Mouse (Mus musculus) midbrain, embryonic 12.5 days (tissue): ENCODE measurements around the gene Mpv17. TPM values are rescaled to one million over a fixed set of nuclear protein-coding genes. Genes with fewer than 3 reads are reported as not detected.

Source experiments
- ATAC-seq: fragments of 200-750 bp; cut with Nextera tagmentation; 2 replicates; pipeline ENCODE4 v1.8.0; 2017; ENCODE audit warnings: low read depth, moderate TSS enrichment, moderate library complexity; ENCODE audit not compliant: low FRiP score
- H3K27ac ChIP-seq: fragments of 300-500 bp; sonication (generic); replicated peaks from 2 replicates; pipeline ENCODE4 v1.5.1; 2016; ENCODE audit warnings: mild to moderate bottlenecking
- H3K27me3 ChIP-seq: fragments of 300-500 bp; sonication (generic); 2 replicates; pipeline ENCODE4 v1.6.1; 2016; ENCODE audit warnings: mild to moderate bottlenecking
- H3K36me3 ChIP-seq: fragments of 300-500 bp; sonication (generic); 2 replicates; pipeline ENCODE4 v1.6.1; 2016
- H3K4me1 ChIP-seq: fragments of 300-500 bp; sonication (generic); 2 replicates; pipeline ENCODE4 v1.6.1; 2016
- H3K4me2 ChIP-seq: fragments of 300-500 bp; sonication (generic); replicated peaks from 2 replicates; pipeline ENCODE4 v1.6.1; 2016; ENCODE audit warnings: mild to moderate bottlenecking, moderate library complexity
- H3K4me3 ChIP-seq: fragments of 300-500 bp; sonication (generic); 2 replicates; pipeline ENCODE4 v1.5.1; 2016; ENCODE audit warnings: mild to moderate bottlenecking
- H3K9ac ChIP-seq: fragments of 300-500 bp; sonication (generic); replicated peaks from 2 replicates; pipeline ENCODE4 v1.6.1; 2016; ENCODE audit warnings: mild to moderate bottlenecking, moderate library complexity
- H3K9me3 ChIP-seq: fragments of 300-500 bp; sonication (generic); 2 replicates; pipeline ENCODE4 v1.6.1; 2016; ENCODE audit warnings: mild to moderate bottlenecking
- WGBS: fragments of 180-500 bp; shearing (Covaris S2); methylation state at CpG from one replicate; pipeline ENCODE4 v1.1.7; 2016; 5-methylcytosine and 5-hydroxymethylcytosine counted together
- polyA plus RNA-seq: library from polyadenylated mRNA; unstranded; fragments of >200 nt; fragmentation: Nextera tagmentation; extraction: Ambion mirVana; gene quantifications from 2 replicates; pipeline ENCODE4 v1.2.1, GENCODE M21; 2016

The Mpv17 gene
- polyA plus RNA-seq, 1 experiment from 2014 or later, result 56.8 TPM

DNA sequence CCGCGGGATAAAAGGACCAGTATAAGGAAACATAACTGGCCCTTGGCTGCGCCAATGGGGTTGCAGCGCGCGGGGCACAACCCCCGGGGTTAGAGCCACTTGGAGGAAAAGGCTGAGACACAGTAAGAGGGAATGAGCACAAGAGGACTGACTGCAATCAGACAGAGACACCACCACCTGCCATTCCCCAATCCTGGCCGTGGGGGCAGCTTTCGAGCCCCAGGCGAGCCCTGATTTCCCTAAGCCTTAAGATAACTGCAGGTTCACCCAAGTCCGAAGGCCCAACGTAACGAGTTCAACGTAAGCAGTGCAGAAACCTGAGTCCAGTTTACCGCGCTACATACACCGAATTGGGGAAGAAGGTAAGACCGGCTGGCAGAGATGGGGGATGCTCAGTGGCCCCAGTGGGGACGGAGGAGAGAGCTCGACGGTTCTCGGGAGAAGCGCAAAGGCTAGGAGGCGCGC is 25.3 kb upstream of the Mpv17 start:
- peaks cover 15% of the 10 kb centered on the region for H3K4me1 ChIP-seq

DNA sequence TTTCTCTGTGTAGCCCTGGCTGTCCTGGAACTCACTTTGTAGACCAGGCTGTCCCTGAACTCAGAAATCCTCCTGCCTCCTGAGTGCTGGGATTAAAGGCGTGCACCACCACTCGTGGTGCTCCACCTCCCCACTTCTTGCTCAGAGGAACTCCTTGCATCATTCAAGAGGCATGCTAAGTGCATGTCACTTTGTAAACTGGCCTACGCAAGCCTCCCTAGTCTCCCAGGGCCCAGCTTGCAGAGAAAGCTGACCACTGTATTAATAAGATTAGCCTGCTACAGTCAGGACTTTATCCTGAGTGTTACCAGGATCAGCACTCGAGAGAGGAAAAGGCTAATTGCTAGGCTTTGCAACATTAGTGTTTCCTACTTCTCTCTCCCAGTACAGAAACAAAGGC is 14.6 kb upstream of the Mpv17 start:
- H3K27ac ChIP-seq, result no peak overlapping the region
- no peak overlapping the region for H3K4me3 ChIP-seq
- peaks cover 96% of the 10 kb centered on the region for H3K36me3 ChIP-seq
- no peak for ATAC-seq
- H3K27me3 ChIP-seq, result no peaks in the 10 kb centered on the region
- H3K4me1 ChIP-seq, result no peaks in the 10 kb centered on the region
- H3K9ac ChIP-seq, result no peak overlapping the region
- 97% methylated on average over 4 of the region's 4 CpGs for WGBS
- H3K4me2 ChIP-seq, result no peak overlapping the region
- no peaks in the 10 kb centered on the region for H3K9me3 ChIP-seq

More for the DNA sequence above, 25.3 kb upstream of the Mpv17 start:
- H3K4me2 ChIP-seq, result peak overlapping the region; percentile 97
- H3K9ac ChIP-seq, result peak overlapping the region; percentile 75
- ATAC-seq, result peak; percentile 66
- under 1% methylated on average over 25 of the region's 25 CpGs for WGBS
- peaks cover 10% of the 10 kb centered on the region for H3K36me3 ChIP-seq
- peak overlapping the region; percentile 61 for H3K4me3 ChIP-seq
- H3K9me3 ChIP-seq, result no peaks in the 10 kb centered on the region
- no peaks in the 10 kb centered on the region for H3K27me3 ChIP-seq
- H3K27ac ChIP-seq, result peak overlapping the region; percentile 98

DNA sequence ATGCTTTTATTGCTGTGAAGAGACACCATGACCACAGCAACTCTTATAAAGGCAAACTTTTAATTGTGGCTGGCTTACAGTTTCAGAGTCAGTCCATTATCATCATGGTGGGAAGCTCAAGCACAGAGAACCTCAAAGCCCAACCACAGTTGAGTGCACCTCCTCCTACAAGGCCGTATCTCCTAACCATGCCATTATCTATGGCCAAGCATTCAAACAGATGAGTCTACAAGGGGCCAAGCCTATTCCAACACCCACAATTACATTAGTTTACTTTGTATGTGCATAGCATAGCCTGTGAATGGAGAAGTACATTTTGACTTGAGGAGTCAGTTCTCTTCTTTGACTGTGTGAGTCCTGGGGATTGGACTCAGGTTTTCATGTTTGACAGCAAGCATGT is 10.8 kb upstream of the Mpv17 start:
- WGBS, result 88% methylated on average over 1 of the region's 1 CpGs
- Histone ChIP-seq H3K4me2 (no peak overlapping the region), H3K4me1 (no peaks in the 10 kb centered on the region), H3K9me3 (no peaks in the 10 kb centered on the region), H3K4me3 (no peak overlapping the region), H3K9ac (no peak overlapping the region), H3K36me3 (peaks cover 93% of the 10 kb centered on the region), H3K27ac (no peak overlapping the region), H3K27me3 (no peaks in the 10 kb centered on the region)
- no peak for ATAC-seq

GRCm38 (mm10) chr5:31162462-31162861 is 8.4 kb upstream of the Mpv17 start:
- no peak overlapping the region for H3K27ac ChIP-seq
- H3K27me3 ChIP-seq, result no peaks in the 10 kb centered on the region
- peaks cover 93% of the 10 kb centered on the region for H3K36me3 ChIP-seq
- no peak overlapping the region for H3K9ac ChIP-seq
- no peak overlapping the region for H3K4me3 ChIP-seq
- ATAC-seq, result no peak
- H3K4me1 ChIP-seq, result no peaks in the 10 kb centered on the region
- H3K9me3 ChIP-seq, result no peaks in the 10 kb centered on the region
- H3K4me2 ChIP-seq, result no peak overlapping the region

GRCm38 (mm10) chr5:31153516-31154151 is 417 bp downstream of the Mpv17 start:
- H3K36me3 ChIP-seq, result peaks cover 33% of the 10 kb centered on the region
- 47% methylated on average over 6 of the region's 6 CpGs for WGBS
- no peaks in the 10 kb centered on the region for H3K27me3 ChIP-seq
- H3K27ac ChIP-seq, result no peak overlapping the region
- H3K4me2 ChIP-seq, result peak overlapping the region; percentile 65
- peak overlapping the region; percentile 69 for H3K9ac ChIP-seq
- peaks cover 14% of the 10 kb centered on the region for H3K4me1 ChIP-seq
- no peak for ATAC-seq
- H3K9me3 ChIP-seq, result no peaks in the 10 kb centered on the region
- peak overlapping the region; percentile 69 for H3K4me3 ChIP-seq

GRCm38 (mm10) chr5:31151746-31152145 is 2.3 kb downstream of the Mpv17 start:
- Histone ChIP-seq H3K27ac (no peak overlapping the region), H3K27me3 (no peaks in the 10 kb centered on the region), H3K36me3 (peaks cover 22% of the 10 kb centered on the region; the same call in 1 of the 2 replicates), H3K4me3 (no peak overlapping the region), H3K4me2 (no peak overlapping the region), H3K4me1 (peaks cover 14% of the 10 kb centered on the region), H3K9me3 (no peaks in the 10 kb centered on the region), H3K9ac (no peak overlapping the region)
- WGBS, result 94% methylated on average over 3 of the region's 3 CpGs
- no peak for ATAC-seq

DNA sequence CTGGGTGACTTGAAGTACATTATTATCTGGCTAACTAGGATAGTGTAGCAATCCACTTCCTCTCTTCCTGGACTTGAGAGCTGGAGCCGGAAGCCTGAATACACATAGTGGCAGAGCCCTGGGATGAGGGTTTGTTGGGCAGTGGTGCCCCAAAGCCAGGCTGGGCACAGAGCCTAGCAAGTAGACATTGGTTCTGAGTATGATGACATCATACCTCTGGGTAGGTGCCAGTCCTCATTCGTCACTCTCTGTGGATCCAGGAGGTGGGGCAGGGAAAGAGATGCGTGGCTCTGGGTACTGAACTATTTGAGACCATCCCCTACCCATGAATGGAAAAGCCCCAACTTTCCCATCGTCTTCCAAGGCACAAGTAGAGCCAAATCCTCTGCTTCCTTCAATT is 4.3 kb downstream of the Mpv17 start:
- Histone ChIP-seq H3K9me3 (no peaks in the 10 kb centered on the region), H3K27me3 (no peaks in the 10 kb centered on the region), H3K9ac (no peak overlapping the region), H3K27ac (no peak overlapping the region), H3K4me3 (no peak overlapping the region), H3K36me3 (peaks cover 30% of the 10 kb centered on the region), H3K4me2 (no peak overlapping the region), H3K4me1 (peaks cover 14% of the 10 kb centered on the region)
- ATAC-seq, result no peak
- 93% methylated on average over 4 of the region's 4 CpGs for WGBS

- no peaks in the 10 kb centered on the region for H3K9me3 ChIP-seq
- H3K36me3 ChIP-seq, result peaks cover 9% of the 10 kb centered on the region
- 0 out of 2 replicates have a peak overlapping the region, but pooled peaks have one; percentile 49 for H3K4me2 ChIP-seq
- H3K4me3 ChIP-seq, result no peak overlapping the region
- H3K9ac ChIP-seq, result no peak overlapping the region
- peaks cover 19% of the 10 kb centered on the region for H3K4me1 ChIP-seq
- peaks cover 60% of the 10 kb centered on the region for H3K27me3 ChIP-seq
- no peak overlapping the region for H3K27ac ChIP-seq
- ATAC-seq, result no peak
- WGBS, result 14% methylated on average over 9 of the region's 9 CpGs
Observed at GRCm38 (mm10) chr5:31138968-31139425, 15.1 kb downstream of the Mpv17 start.

DNA sequence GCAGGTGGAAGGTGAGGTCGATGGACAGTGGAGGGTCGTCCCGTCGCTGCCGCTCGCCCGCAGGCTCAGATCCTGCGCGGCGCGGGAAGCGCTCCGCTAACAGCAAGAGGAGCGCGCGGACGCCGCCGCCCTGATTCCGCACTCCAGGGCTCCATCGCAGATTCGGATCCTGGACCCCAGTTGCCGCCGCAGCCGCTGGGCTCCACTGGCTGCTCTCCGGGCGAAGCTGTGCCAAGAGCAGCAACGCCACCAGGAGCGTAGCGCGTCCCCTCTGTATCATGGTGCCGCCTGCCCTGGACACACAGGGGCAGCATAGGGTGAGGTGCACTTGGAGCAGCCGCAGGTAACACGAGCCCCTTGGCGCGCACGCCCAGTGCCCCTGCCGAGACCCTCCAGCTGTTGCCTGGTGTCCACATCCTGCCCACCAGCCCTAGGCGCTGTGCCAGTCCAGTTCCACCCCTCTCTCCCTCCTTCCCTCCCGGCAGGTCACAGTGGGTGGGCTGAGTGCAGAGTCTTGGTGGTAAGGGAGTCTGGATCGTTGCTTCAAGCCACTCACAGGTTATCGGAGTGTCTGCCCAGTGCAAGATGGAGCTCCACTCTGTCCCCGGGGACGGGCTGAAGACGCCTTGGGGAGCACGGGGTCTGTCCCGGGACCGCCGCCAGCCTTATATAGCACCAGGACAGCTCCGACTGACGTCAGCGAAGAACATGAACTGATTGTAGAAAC is 15.6 kb downstream of the Mpv17 start, which contains the start of gene Ucn:
TSS of gene Ucn (minus strand) at position 589 of the 727 bp plus-strand sequence.
- Histone ChIP-seq H3K4me1 (peaks cover 19% of the 10 kb centered on the region), H3K9ac (no peak within 1 kb of the TSS; the same call in 1 of the 2 replicates), H3K27ac (no peak within 1 kb of the TSS), H3K4me2 (peak within 1 kb of the TSS; percentile 49), H3K4me3 (peak within 1 kb of the TSS; percentile 33), H3K9me3 (no peaks in the 10 kb centered on the region), H3K27me3 (peaks cover 65% of the 10 kb centered on the region), H3K36me3 (peaks cover 8% of the 10 kb centered on the region; the same call in 1 of the 2 replicates)
- WGBS, result 2% methylated on average over 52 of the region's 52 CpGs
- ATAC-seq, result no peak

GRCm38 (mm10) chr5:31137658-31138057 is 16.4 kb downstream of the Mpv17 start:
- peaks cover 19% of the 10 kb centered on the region for H3K4me1 ChIP-seq
- no peak for ATAC-seq
- H3K27ac ChIP-seq, result no peak overlapping the region
- H3K27me3 ChIP-seq, result peaks cover 65% of the 10 kb centered on the region
- H3K4me2 ChIP-seq, result peak overlapping the region; percentile 49
- H3K9me3 ChIP-seq, result no peaks in the 10 kb centered on the region
- H3K4me3 ChIP-seq, result peak overlapping the region; percentile 33
- H3K9ac ChIP-seq, result no peak overlapping the region
- peaks cover 8% of the 10 kb centered on the region; the same call in 1 of the 2 replicates for H3K36me3 ChIP-seq
- under 1% methylated on average over 13 of the region's 13 CpGs for WGBS

- peaks cover 7% of the 10 kb centered on the region; the same call in 1 of the 2 replicates for H3K36me3 ChIP-seq
- peak overlapping the region; percentile 33 for H3K4me3 ChIP-seq
- no peak overlapping the region for H3K27ac ChIP-seq
- H3K4me2 ChIP-seq, result peak overlapping the region; percentile 49
- peaks cover 19% of the 10 kb centered on the region for H3K4me1 ChIP-seq
- ATAC-seq, result no peak
- no peaks in the 10 kb centered on the region for H3K9me3 ChIP-seq
- peaks cover 65% of the 10 kb centered on the region for H3K27me3 ChIP-seq
- H3K9ac ChIP-seq, result no peak overlapping the region
- WGBS, result under 1% methylated on average over 33 of the region's 33 CpGs
Observed at GRCm38 (mm10) chr5:31136730-31137424, 17.2 kb downstream of the Mpv17 start.

- no peak for ATAC-seq
Observed at GRCm38 (mm10) chr5:31126050-31126449, 28.0 kb downstream of the Mpv17 start.

More at GRCm38 (mm10) chr5:31126050-31126449, 28.0 kb downstream of the Mpv17 start:
- Histone ChIP-seq H3K4me2 (no peak overlapping the region), H3K27ac (no peak overlapping the region), H3K4me3 (no peak overlapping the region), H3K9ac (no peak overlapping the region), H3K4me1 (no peaks in the 10 kb centered on the region), H3K9me3 (no peaks in the 10 kb centered on the region), H3K27me3 (peaks cover 4% of the 10 kb centered on the region; the same call in 1 of the 2 replicates), H3K36me3 (no peaks in the 10 kb centered on the region)
- 37% methylated on average over 5 of the region's 5 CpGs for WGBS
